Mouse (Mus musculus) forebrain, embryonic 10.5 days (tissue): ENCODE measurements at regions not wholly inside any gene's neighbourhood (a gene's known extent, or its start where the extent isn't known, plus 50 kb on each side); places are given as distances from the start of the nearest gene placed in this dataset.

Experiments used
- DNase-seq: peaks from one replicate; pipeline ENCODE4 v3.0.0-alpha.2; 2017; ENCODE audit warnings: low spot score; ENCODE audit errors: extremely low spot score
- H3K27ac ChIP-seq: fragments of 300-500 bp; sonication (generic); 2 replicates; pipeline ENCODE4 v1.5.1; 2016; ENCODE audit warnings: mild to moderate bottlenecking
- H3K27me3 ChIP-seq: fragments of 300-500 bp; sonication (generic); 2 replicates; pipeline ENCODE4 v1.6.1; 2016; ENCODE audit warnings: mild to moderate bottlenecking; ENCODE audit not compliant: poor library complexity, severe bottlenecking
- H3K36me3 ChIP-seq: fragments of 300-500 bp; sonication (generic); replicated peaks from 2 replicates; pipeline ENCODE4 v1.6.1; 2016; ENCODE audit warnings: mild to moderate bottlenecking, moderate library complexity
- H3K4me1 ChIP-seq: fragments of 300-500 bp; sonication (generic); 2 replicates; pipeline ENCODE4 v1.6.1; 2016
- H3K4me3 ChIP-seq: fragments of 300-500 bp; sonication (generic); 2 replicates; pipeline ENCODE4 v1.5.1; 2016; ENCODE audit warnings: mild to moderate bottlenecking, moderate library complexity
- H3K9me3 ChIP-seq: fragments of 300-500 bp; sonication (generic); 2 replicates; pipeline ENCODE4 v1.6.1; 2016; ENCODE audit warnings: mild to moderate bottlenecking, moderate library complexity
- WGBS: fragments of 180-500 bp; shearing (Covaris S2); methylation state at CpG from one replicate; pipeline ENCODE4 v1.1.7; 2016; 5-methylcytosine and 5-hydroxymethylcytosine counted together

DNA sequence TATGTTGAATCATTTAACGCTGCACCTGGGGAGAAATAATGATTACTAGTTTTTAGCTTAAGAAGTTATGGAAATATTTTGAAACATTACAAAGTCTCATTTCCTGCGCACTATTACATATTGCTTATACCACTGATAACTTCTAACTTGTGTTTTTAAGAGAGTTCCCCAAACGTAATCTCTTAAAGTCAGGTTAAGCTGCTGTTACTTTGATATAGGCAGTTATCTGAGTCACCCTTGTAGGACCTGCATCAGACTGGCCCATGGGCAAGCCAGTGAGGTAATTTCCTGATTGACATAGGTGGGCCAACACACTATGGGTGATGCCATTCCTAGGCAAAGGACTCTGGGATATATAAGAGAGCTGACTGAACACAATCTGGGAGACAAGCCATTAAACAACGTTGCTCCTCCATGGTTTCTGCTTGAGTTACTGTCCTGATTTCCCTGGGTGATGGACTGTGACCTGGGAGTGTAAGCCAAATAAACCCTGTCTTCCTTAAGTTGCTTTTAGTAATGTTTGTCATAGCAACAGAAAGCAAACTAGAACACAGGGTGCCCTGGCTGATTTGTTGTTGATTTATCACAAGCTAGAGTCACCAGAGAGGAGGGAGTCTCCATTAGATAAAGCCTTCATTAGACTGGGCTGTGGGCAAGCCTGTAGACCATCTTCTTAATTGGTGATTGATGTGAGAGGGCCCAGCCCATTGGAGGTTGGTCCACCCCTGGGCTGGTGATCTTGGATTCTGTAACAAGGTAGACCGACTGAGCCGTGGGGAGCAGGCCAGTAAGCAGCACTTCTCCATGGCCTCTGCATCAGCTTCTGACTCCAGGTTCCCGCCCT is 139.3 kb upstream of the Gm17728 start:
- H3K4me1 ChIP-seq = peaks cover 12% of the 10 kb centered on the region
- DNase-seq = no peak
- 90% methylated on average over 7 of the region's 7 CpGs for WGBS
- H3K4me3 ChIP-seq = no peak overlapping the region
- H3K9me3 ChIP-seq = no peaks in the 10 kb centered on the region
- no peak overlapping the region for H3K27ac ChIP-seq
- H3K36me3 ChIP-seq = no peaks in the 10 kb centered on the region
- no peaks in the 10 kb centered on the region; the same call in 1 of the 2 replicates for H3K27me3 ChIP-seq

DNA sequence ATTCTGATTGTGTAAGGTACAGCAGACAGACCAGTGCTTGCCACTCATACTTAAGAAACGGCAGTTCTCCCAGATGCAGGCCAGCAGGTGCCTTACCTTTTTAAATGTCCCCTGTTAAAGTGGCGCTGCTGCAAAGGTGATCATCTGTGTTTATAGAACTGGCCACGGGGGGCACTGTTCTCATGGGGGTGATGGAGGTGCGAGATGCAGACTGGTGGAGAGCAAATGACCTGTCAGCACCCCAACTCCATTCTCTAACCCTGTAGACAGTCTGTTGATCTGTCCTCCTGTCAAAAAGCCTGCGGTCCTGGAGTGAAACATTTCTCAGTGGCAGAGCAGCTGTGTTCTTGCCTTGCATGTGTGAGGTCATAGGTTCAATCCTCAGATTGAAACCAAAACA is 135.4 kb upstream of the Gm17728 start:
- Histone ChIP-seq H3K27me3 (no peaks in the 10 kb centered on the region; the same call in 1 of the 2 replicates), H3K36me3 (no peaks in the 10 kb centered on the region), H3K27ac (no peak overlapping the region), H3K4me3 (no peak overlapping the region), H3K4me1 (peaks cover 16% of the 10 kb centered on the region), H3K9me3 (no peaks in the 10 kb centered on the region)
- DNase-seq = no peak
- 61% methylated on average over 5 of the region's 5 CpGs for WGBS

DNA sequence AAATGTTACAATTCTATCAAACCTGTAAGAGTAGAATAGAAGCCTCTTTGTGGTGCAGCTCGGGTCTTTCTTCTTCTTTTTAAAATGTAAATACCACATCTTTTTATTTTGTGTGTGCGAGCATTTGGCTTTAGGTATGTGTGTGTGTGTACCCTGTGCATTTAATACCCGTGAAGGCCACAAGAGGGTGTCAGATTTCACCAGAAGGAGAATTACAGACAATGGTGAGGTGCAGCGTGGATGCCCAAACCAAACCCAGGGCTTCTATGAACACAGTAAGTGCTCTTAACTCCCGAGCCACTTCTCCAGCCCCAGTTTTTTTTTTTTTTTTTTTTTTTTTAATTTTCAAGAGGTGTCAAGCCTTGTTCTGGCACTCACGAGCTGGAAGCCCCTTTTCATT is 135.0 kb upstream of the Gm17728 start:
- no peaks in the 10 kb centered on the region for H3K36me3 ChIP-seq
- no peak for DNase-seq
- 69% methylated on average over 6 of the region's 6 CpGs for WGBS
- no peak overlapping the region for H3K27ac ChIP-seq
- no peak overlapping the region for H3K4me3 ChIP-seq
- no peaks in the 10 kb centered on the region; the same call in 1 of the 2 replicates for H3K27me3 ChIP-seq
- no peaks in the 10 kb centered on the region for H3K9me3 ChIP-seq
- H3K4me1 ChIP-seq = peaks cover 20% of the 10 kb centered on the region

DNA sequence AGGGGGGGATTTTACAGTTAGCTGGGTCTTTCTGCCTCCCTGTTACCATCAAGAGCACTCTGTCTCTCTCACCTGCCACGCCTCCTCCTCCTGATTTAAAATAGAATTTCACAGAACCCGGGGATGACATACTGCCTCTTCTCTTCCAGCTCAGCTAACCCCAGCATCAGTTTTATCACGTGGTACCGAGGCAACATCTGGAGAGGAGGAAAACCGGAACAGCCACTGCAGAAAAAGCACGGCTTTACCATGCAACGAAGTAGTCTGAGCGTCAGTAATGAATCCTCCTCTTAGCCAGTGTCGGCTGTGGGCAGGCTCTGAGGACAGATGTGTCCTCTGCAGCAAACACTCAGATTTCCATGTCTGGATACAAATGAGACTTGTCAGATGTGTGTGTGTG is 134.2 kb upstream of the Gm17728 start:
- Histone ChIP-seq H3K36me3 (no peaks in the 10 kb centered on the region), H3K27me3 (peaks cover 1% of the 10 kb centered on the region; the same call in 1 of the 2 replicates), H3K9me3 (no peaks in the 10 kb centered on the region), H3K4me3 (no peak overlapping the region), H3K4me1 (peaks cover 26% of the 10 kb centered on the region), H3K27ac (no peak overlapping the region)
- WGBS = 83% methylated on average over 9 of the region's 9 CpGs
- no peak for DNase-seq

DNA sequence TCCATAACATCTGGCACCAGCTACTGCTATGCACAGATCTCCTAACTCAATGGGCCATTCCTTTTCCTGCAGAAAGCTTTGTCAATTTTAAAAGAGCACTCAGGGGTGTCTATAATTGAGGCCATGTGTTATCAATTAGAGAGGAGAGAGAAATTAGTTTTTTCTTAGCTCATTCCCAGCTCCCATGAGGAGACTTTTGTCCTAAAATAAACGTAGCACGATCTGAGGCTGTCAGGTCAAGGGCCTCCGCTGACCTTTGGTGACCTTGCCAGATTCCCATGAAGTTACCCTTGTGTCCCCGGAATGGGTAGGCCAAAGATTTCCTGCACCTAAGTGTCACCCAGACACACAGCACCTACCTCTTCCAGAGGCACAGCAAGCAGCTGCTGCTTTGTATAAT is 130.3 kb upstream of the Gm17728 start:
- DNase-seq = no peak
- WGBS = 24% methylated on average over 4 of the region's 4 CpGs
- H3K36me3 ChIP-seq = no peaks in the 10 kb centered on the region
- H3K9me3 ChIP-seq = no peaks in the 10 kb centered on the region
- H3K27ac ChIP-seq = no peak overlapping the region
- H3K4me1 ChIP-seq = peaks cover 26% of the 10 kb centered on the region
- no peak overlapping the region for H3K4me3 ChIP-seq
- H3K27me3 ChIP-seq = peaks cover 4% of the 10 kb centered on the region; the same call in 1 of the 2 replicates

DNA sequence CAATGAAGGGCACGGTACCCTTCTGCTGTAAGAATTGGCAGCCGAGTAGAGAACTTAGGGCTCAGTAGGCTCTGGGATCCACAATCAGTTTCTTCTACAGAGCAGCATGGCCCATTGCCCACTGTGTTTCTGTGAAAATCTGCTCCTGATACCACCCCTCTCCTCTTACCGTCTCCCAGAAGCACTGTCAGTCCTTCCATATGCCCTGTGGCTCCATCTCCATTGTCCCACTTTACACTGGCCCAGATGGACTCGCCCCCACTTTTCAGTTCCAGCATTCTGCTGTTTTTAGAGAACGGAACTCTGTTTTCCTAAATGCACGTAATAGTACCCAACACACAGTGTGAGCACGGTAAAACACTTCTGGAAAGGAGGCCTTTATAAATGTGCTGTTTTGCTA is 129.6 kb upstream of the Gm17728 start:
- no peak for DNase-seq
- H3K4me1 ChIP-seq = peaks cover 26% of the 10 kb centered on the region
- H3K36me3 ChIP-seq = no peaks in the 10 kb centered on the region
- peaks cover 4% of the 10 kb centered on the region; the same call in 1 of the 2 replicates for H3K27me3 ChIP-seq
- no peak overlapping the region for H3K27ac ChIP-seq
- 79% methylated on average over 7 of the region's 7 CpGs for WGBS
- H3K4me3 ChIP-seq = no peak overlapping the region
- H3K9me3 ChIP-seq = no peaks in the 10 kb centered on the region

DNA sequence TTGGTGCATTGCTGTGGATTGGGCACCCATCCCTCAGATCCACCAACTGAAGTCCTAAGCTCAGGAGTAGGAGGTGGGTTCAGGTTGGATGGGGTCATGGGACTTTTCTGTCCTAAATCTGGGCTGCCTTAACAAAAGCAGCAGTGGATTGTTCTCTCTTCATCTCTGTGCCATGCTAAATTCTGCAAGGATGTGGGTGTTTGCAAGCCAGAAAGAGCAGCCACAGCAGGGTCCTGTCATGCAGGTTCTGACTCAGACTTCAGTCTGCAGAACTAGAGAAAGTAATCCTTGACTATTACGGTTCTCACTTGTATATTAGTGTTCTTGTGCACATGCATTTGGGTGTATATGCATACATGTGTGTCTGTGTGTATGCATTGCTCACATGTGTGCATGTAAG is 125.5 kb upstream of the Gm17728 start:
- Histone ChIP-seq H3K4me1 (peaks cover 13% of the 10 kb centered on the region), H3K27ac (no peak overlapping the region), H3K27me3 (0 out of 2 replicates have a peak, but pooled peaks cover 4% of the 10 kb centered on the region), H3K36me3 (no peaks in the 10 kb centered on the region), H3K4me3 (no peak overlapping the region), H3K9me3 (no peaks in the 10 kb centered on the region)
- WGBS = 90% methylated on average over 1 of the region's 1 CpGs
- DNase-seq = no peak

DNA sequence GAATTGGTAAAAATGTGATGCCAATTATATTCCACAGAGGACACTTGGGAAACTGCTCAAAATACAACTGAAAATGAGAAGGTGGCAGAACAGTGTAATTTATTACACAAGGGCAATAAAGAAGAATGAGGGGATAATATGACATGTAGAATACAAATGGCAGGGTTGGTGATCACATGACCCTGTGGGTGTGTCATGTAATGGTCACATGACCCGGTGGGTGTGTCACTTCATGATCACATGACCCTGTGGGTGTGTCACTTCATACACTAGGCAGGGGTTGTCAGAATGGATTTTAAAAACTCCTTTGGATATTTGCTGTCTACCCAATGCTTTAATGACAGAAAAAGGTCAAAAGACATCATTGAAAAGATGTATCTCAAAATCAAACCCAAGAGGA is 123.6 kb upstream of the Gm17728 start:
- Histone ChIP-seq H3K27me3 (no peaks in the 10 kb centered on the region), H3K9me3 (no peaks in the 10 kb centered on the region), H3K4me3 (no peak overlapping the region), H3K36me3 (no peaks in the 10 kb centered on the region), H3K4me1 (peaks cover 8% of the 10 kb centered on the region), H3K27ac (no peak overlapping the region)
- no peak for DNase-seq
- WGBS = 95% methylated on average over 1 of the region's 1 CpGs

DNA sequence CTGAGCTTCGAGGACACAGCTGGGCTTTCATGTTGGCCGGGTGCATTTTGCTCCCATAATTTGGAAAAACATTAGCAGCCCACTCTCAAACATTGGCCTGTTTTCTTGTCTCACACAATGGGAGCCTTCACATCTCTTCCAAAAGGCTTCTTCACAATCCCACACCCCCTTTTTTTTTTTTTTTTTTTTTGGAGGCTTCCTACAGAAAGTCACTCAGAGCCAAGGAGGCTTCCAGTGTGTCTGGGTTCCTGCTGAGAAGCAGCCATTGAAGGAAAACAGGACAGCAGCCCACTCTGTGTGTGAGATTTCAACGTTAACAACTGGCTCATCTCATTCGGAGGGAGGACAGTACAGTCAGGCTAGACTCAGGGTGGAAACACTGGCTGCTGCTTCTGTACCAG is 120.8 kb upstream of the Gm17728 start:
- 54% methylated on average over 4 of the region's 4 CpGs for WGBS
- Histone ChIP-seq H3K36me3 (no peaks in the 10 kb centered on the region), H3K4me1 (peaks cover 8% of the 10 kb centered on the region), H3K27me3 (no peaks in the 10 kb centered on the region), H3K27ac (no peak overlapping the region), H3K4me3 (no peak overlapping the region), H3K9me3 (no peaks in the 10 kb centered on the region)
- no peak for DNase-seq

DNA sequence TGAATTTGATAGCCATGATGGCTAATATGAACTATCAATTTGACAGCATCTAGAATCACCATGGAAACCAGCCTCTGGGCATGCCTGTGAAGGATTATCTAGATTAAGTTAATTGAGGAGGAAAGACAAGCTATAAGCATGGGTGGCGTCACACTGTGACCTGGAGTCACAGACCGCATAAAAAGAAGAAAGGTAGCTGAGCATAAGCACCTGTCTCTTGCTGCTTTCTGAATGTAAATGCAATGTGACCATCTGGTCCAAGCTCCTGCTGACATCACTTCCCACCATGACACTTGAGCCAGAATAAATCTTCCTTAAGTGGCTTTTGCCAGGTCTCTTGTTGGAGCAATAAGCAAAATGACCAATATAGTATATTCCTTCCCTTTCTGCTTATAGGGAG is 113.4 kb upstream of the Gm17728 start:
- Histone ChIP-seq H3K27ac (no peak overlapping the region), H3K9me3 (no peaks in the 10 kb centered on the region), H3K4me3 (no peak overlapping the region), H3K4me1 (peaks cover 5% of the 10 kb centered on the region), H3K36me3 (no peaks in the 10 kb centered on the region), H3K27me3 (no peaks in the 10 kb centered on the region)
- 51% methylated on average over 2 of the region's 2 CpGs for WGBS
- no peak for DNase-seq

DNA sequence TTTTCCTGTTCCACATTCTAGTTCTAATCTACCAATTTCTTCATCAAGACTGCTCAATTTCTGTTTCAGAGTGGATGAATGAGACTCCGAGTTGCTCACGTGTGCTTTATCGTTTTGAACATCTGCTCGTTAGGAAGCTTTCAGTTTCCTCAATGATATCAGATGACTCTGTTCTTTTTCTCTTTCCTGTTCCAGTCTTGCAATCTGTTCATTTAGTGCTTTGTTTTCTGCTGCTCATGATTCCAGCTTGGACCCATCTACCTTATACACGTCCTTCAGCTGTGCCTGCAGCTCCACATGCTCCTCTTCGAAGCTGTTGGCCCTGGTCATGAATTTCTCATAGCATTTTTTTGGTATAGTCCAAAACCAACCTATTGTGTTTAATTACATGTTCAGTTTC is 99.1 kb upstream of the Gm17728 start:
- Histone ChIP-seq H3K4me1 (no peaks in the 10 kb centered on the region), H3K4me3 (no peak overlapping the region), H3K27ac (no peak overlapping the region), H3K36me3 (no peaks in the 10 kb centered on the region), H3K9me3 (no peaks in the 10 kb centered on the region), H3K27me3 (no peaks in the 10 kb centered on the region)
- WGBS = 85% methylated on average over 6 of the region's 6 CpGs
- DNase-seq = no peak

DNA sequence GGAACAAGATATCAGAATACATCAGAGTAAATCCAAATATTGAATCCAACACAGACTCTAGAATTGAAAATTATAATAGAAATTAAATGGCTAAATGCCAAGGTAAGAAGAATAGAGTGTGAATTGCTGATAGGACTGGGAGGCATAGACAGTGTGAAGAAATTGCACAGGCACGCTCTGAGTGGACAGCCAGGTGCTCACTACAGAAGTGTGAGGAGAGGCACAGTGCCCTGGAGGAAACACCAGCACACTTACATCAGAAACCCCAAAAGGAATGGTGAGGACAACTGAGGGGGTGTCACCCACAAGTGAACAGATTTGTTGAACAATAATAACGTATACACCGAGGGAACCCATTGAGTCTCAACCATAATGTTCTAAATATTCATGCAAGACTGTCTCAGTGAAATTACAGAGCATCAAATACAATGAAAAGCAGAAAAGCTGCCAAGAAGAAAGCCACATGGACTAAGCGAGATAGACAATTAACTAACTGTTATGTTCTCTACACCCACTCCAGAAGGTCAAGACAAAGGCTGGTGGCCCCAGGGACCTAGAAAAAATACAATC is 92.9 kb upstream of the Gm17728 start:
- DNase-seq = no peak
- no peaks in the 10 kb centered on the region for H3K27me3 ChIP-seq
- no peaks in the 10 kb centered on the region for H3K9me3 ChIP-seq
- WGBS = 89% methylated on average over 4 of the region's 4 CpGs
- no peak overlapping the region for H3K27ac ChIP-seq
- H3K36me3 ChIP-seq = no peaks in the 10 kb centered on the region
- no peaks in the 10 kb centered on the region for H3K4me1 ChIP-seq
- no peak overlapping the region for H3K4me3 ChIP-seq

DNA sequence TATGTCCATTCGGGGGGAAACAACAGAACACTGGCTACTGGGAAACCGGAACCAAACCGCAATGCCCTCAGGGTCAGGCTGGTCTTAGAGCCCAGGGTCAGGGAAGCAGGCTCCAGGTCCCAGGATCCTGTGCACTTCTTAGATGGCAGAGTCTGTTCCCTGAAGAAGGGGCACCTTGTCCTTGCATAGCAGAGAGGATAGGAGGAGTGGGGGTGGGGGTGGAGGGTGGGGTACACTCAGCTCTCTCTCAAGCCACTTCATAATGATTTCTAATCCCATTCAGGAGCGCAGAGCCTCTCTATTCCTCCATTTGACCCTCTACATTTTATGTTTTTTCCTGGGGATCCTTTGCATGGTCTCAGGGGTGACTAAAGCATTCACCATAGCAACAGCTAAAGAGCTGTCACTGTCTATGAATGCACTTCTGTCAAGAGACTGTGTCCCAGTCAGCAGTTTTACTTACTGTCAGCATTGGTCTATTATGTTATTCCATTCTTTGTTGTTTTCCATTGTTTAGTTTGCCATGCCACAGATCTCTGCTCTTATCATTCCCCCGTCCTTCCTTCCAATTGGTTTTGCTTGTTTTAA is 64.2 kb upstream of the Gm17728 start:
- Histone ChIP-seq H3K4me3 (no peak overlapping the region), H3K27me3 (no peaks in the 10 kb centered on the region), H3K9me3 (no peaks in the 10 kb centered on the region), H3K4me1 (peaks cover 8% of the 10 kb centered on the region), H3K27ac (no peak overlapping the region), H3K36me3 (no peaks in the 10 kb centered on the region)
- WGBS = 84% methylated on average over 5 of the region's 5 CpGs
- no peak for DNase-seq
